Mouse (Mus musculus) gastrocnemius, adult 18-20 months (tissue): ENCODE data around the gene Taf4. TPM values are rescaled to one million over a fixed set of nuclear protein-coding genes. Genes with fewer than 3 reads are reported as not detected.
A peak's percentile ranks its signal among the peaks of the same experiment; 100 is the strongest.

Experiments used
- DNase-seq: peaks from one replicate; pipeline ENCODE4 v3.0.0; 2021; ENCODE audit warnings: low spot score
- total RNA-seq, 2 experiments: library from RNA; stranded (reverse); gene quantifications; 2 replicates each; pipeline ENCODE4 v1.2.3; 2021

Taf4 gene
- total RNA-seq, 2 experiments from 2014 or later = 7.7 to 8.3 TPM

GRCm38 (mm10) chr2:179984830-179985229 lies 8.4 kb upstream of the Taf4 start:
- no peak for DNase-seq

GRCm38 (mm10) chr2:179982715-179983114 lies 6.3 kb upstream of the Taf4 start:
- DNase-seq = no peak

GRCm38 (mm10) chr2:179980616-179981015 lies 4.2 kb upstream of the Taf4 start:
- DNase-seq = no peak

GRCm38 (mm10) chr2:179979836-179980235 lies 3.4 kb upstream of the Taf4 start:
- DNase-seq = peak; percentile 85

GRCm38 (mm10) chr2:179978250-179978649 lies 1.8 kb upstream of the Taf4 start:
- no peak for DNase-seq

- DNase-seq = no peak
Measured at GRCm38 (mm10) chr2:179977344-179978025, 1.0 kb upstream of the Taf4 start.

- no peak for DNase-seq
Measured at GRCm38 (mm10) chr2:179976295-179976627, 185 bp downstream of the Taf4 start.

- no peak for DNase-seq
Measured at GRCm38 (mm10) chr2:179975851-179976250, 595 bp downstream of the Taf4 start.

GRCm38 (mm10) chr2:179974651-179975471 lies 1.6 kb downstream of the Taf4 start:
- no peak for DNase-seq

GRCm38 (mm10) chr2:179973871-179974628 lies 2.4 kb downstream of the Taf4 start:
- DNase-seq = no peak

- DNase-seq = no peak
Measured at GRCm38 (mm10) chr2:179972406-179972805, 4.0 kb downstream of the Taf4 start.

- no peak for DNase-seq
Measured at GRCm38 (mm10) chr2:179971891-179972290, 4.6 kb downstream of the Taf4 start.

GRCm38 (mm10) chr2:179969137-179969536 lies 7.3 kb downstream of the Taf4 start:
- DNase-seq = no peak

GRCm38 (mm10) chr2:179967633-179968032 lies 8.8 kb downstream of the Taf4 start:
- DNase-seq = no peak

GRCm38 (mm10) chr2:179961420-179961819 lies 15.0 kb downstream of the Taf4 start:
- no peak for DNase-seq

- peak; percentile 56 for DNase-seq
Measured at GRCm38 (mm10) chr2:179960327-179960726, 16.1 kb downstream of the Taf4 start.

GRCm38 (mm10) chr2:179959391-179959790 lies 17.1 kb downstream of the Taf4 start:
- no peak for DNase-seq

GRCm38 (mm10) chr2:179951542-179952524 lies 24.6 kb downstream of the Taf4 start:
- no peak for DNase-seq

- DNase-seq = no peak
Measured at GRCm38 (mm10) chr2:179948820-179949219, 27.6 kb downstream of the Taf4 start.

GRCm38 (mm10) chr2:179947607-179948006 lies 28.8 kb downstream of the Taf4 start:
- no peak for DNase-seq

- no peak for DNase-seq
Measured at GRCm38 (mm10) chr2:179946496-179946895, 29.9 kb downstream of the Taf4 start.
